Mouse (Mus musculus) cerebellum, adult 8-10 months (tissue): ENCODE data around the gene Lamb3.
A peak's percentile ranks its signal among the peaks of the same experiment; 100 is the strongest.
"Not testable (repeated sequence)": the region's sequence is repeated elsewhere in the genome, so short reads cannot be mapped to it uniquely, and the experiment has no call there.

Source experiments
- DNase-seq: peaks from one replicate; pipeline ENCODE4 v3.0.0; 2022

Lamb3 gene

DNA sequence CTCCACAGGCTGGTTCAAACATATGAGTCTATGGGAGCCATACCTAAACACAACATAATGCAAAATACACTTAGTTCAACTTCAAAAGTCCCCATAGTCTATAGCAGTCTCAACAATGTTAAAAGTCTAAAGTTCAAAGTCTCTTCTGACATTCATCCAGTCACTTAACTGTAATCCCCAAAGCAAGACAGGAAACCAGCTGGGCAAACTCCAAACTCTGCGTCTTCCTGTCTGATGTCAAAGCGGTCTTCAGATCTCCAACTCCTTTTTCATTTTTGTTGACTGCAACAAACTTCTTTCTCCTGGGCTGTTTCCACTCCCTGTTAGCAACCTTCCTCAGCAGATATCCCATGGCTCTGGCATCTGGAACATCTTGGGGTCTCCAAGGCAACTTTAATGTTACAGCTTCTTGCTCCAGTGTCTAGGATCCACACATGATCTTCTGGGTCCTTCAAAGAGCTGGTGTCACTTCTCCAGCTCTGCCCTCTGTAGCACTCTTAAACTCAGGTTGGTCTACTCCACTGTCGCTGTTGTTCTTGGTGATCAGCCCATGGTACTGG, 78.3 kb downstream of the Lamb3 start:
- not testable (repeated sequence) for DNase-seq

DNA sequence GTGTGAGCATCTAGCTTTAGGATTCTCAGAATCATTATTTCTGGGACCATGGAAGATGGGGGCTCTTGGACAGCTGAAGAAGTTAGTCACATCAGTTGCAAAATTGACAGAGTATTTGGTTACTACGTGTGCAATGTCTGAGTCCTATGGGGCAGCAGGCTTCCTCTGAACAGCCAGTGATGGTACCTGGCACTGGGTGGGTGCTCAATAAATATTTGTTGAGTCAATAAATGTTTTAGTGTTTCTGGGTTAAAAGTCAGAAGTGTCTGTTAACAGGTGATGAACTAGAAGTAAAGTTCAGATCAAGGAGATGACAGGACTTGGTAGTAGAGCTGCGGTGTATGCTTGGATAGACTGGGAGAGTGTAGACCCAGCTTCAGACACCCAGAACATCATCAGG, 80.1 kb downstream of the Lamb3 start:
- no peak for DNase-seq

DNA sequence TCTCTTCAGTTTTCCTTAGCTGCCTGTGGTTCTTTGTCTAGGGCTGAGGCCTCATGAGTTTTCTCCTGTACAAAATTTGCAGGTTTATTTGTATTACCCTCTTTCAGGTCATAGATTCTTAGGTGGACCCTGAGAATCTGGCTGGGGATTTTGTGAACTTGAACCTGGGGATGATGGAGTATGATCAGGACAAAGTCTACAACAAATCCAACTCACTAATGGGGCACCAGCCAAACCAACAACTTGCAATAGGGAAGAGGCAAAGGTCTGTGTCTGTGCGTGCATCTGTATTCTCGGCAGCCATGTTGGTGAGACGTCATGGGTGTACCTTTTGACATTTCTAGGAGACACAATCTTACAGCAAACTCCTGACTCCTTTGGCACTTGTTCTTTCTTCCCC, 81.6 kb downstream of the Lamb3 start:
- no peak for DNase-seq

DNA sequence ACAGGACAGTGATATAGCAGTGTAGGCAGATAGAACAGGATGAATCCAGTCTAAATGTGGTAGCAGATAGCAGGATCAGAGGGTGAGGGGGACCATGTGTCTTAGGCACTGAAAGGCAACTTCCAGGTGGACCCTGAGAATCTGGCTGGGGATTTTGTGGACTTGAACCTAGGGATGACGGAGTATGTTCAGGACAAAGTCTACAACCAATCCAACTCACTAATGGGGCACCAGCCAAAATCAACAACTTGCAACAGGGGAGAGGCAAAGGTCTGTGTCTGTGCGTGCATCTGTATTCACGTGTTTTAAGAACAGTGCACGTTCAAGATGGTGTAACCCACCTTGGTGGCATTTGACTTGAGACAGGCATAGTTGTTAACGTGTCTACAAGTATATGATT, 82.4 kb downstream of the Lamb3 start:
- no peak for DNase-seq

DNA sequence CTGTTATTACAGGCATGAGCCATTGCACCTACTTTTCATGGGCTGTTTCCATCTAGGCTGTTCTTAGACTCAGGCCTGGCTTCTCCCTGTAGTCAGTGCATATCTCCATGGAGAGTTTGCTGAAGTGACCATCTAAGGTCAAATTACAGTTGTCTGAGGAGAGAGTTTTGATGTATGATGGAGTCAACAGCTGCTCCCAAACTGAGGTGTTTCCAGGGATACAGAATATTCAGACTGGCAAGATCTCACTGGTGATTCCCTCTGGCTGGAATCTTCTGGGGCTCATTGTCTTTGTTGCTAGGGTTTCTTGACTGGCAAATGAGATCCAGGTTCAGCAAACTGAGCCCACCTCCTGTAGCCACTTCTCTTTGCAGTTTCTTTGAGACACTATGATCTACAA, 83.2 kb downstream of the Lamb3 start:
- DNase-seq, result no peak

DNA sequence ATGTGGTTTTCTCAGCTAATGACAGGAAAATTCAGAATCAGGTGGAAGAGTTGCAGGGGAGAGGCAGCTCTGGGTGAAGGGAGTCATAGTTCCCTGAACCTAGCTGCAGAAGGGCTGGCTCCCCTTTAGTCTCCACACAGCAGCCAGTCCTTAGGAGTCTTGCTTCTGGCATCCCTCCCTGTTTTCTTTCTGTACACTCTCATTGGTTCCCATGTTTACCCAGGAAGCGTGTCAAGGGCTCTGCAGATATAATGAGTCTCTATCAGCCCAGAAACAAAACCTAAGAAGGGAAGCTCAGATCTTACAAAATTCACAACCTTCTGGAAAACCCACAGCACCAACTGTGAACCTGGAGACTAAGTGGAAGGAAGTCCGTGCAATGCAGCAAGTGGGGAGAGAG, 85.5 kb downstream of the Lamb3 start:
- no peak for DNase-seq

DNA sequence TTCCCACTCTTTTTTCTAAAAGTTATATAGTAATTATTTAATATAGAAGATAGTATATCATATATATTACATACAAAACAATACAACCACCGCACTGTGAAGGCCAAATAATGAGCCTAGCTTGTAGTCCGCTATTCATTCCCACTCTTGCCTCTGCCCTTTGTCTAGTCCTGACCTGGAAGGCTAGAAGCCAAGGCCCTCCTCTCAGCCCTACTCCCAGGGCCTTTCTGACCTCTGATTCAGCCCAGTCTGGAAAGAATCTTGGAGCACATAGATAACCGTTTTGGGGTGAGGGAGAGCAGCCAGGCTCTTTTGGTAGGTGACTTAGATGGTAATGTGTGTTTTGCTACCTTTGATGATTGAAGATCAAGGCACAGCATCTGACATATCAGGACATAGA, 86.4 kb downstream of the Lamb3 start:
- DNase-seq, result no peak

DNA sequence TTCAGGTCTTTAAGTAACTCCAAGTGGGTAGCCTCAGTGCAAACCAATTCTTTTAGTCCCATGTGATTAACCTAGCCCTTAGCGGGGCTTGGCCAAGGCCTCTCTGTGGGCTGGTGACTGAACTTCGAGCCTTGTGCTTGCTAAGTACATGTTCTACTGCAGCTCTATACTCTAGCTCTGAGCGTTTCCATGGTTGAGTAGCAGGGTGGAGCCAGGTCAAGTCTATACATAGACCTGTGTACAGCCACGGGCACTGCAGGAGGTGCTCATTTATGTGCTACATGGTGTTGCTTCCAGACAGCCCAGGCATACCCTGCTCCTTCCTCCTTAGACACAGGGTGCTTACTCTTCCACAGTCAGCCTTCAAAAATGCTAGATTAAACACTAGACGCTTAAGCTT, 88.4 kb downstream of the Lamb3 start:
- DNase-seq, result no peak

DNA sequence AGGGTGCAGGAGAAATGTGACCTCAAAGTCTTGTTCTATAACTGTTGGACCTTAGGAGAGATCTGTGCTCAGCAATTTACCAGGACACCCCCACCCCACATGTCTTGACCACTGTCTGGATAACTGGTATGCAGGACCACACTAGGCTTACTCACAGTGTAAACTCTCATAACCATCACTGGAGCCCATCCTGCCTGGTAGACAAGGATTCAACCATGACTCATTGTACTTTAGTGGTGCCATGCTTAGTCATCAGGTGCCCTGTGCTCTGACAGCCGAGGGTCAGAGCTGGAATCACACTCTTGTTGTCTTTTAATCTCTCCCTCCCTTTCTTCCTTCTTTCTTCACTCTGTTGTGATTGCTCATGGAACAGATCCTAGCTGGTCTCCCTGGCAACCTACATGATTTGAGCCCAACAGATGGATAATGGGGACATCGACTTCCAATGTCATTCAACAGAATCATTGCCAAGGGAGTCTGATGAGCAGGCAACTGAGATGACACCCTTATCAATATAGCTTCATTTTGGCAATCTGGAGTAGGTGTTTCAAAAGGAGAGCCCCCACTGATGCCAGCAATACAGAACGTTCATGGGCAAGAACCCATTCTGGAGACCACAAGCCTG, 90.8 kb downstream of the Lamb3 start:
- DNase-seq, result no peak

DNA sequence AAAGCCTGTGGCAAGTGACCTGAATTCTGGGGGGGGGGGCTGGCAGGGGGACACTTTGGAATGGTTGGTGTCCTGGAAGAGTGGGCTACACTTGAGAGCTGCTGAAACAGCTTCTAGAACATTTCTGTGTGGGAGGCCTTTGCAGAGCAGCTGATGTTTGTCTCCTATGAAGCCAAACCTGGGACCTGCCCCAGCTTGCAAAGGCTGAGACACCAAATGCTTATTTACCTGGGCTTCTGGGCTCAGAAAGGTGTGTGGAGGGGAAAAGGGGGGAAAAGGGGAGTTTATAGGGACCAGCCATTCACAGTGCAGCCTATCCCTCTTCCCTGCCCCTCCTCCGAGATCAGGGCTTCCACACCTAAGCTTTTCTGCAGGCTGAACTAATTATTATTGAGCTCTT, 92.5 kb downstream of the Lamb3 start:
- DNase-seq, result no peak

DNA sequence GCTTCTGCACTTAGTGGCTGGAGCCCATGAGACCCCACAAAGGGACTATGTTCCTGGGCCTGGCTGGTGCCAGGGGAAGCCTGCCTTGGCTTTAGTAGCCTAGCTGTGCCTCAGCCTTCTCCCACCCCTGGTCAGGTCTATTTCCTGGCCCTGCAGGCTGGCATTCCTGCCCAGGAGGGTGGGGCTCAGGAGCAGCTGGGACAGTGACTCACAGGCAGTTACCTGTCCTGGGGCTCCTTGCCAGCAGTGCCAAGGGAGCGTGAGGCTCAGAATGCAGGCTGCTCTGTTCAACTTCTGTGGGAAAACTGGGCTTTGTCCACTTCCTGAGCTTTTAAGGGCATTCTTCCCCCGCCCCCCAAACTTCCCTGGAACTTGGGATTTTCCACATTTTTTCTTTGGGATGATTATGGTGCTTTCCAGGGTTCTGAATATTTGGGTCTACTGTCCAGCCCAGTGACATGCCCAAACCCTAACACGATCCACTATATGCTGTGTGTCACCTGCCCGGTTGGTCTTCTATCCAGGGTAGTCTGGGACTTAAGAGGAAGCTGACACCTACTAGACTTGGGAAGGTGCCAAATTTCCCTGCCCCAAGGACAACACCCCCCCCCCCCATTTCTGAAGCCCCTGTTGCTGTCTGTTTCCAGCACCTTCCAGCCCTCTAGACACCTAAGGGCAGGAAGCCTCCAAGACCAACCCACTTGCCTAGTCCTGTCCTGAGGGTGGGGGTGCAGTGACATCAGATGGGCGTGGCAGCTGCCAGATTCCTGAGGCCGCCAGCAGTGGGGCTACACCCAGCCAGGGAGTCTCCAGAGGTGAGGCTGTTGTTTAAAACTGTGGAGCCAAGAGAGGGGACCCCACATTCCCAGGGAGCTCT, 94.0 kb downstream of the Lamb3 start:
- peak; percentile 51 for DNase-seq

DNA sequence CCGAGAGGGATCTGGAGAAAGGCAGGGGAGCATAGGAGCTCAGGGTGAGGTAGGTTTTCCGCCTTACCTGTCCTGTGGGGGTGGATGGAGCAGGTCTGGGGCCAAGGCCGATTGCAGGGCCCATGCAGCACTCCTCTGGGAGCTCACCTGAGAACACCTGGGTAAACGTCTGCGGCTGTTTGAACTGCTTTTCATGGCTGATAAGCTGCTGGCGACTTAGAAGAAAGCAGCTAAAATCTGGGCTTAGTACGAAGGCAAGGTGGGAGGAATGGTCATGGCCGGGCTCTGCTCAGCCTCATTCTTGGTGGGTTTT, 94.5 kb downstream of the Lamb3 start:
- DNase-seq, result no peak

DNA sequence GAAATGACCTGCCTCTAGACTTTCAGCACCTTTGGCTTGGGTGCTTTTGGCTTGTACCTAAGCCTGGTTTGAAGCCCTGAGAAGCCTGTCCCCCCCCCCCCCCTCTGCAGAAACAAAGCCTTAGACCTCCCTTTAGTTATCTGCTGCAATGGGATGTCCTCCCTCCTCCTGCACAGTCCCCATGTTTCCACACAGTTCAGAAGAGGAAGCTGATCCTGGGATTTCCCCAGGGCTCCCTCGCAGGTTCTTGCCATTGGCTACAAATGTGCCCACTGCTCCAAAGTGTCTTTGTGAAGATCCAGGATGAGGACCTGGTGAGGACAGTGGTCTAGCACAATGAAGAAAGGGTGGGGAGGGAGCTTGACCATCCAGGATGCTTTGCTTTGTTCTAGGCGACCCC, 95.6 kb downstream of the Lamb3 start:
- no peak for DNase-seq

DNA sequence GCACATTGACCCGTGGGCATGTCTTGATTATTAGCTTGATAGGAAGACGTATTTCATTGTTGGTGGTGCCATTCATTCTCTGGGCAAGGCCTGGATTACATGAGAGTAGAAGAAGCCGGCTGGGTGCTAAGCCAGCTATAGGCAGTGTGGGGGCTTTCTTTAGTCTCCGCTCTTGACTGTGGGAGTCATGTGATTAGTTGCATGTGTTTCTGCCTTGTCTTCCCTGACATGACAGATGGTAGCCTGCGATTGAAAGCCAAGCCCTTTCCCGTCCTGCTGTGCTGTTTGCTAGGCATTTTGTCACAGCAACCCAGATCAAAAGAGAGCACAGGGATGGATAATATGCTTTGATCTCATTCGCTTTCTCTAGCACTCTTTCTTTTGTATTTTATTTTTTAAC, 97.9 kb downstream of the Lamb3 start:
- DNase-seq, result peak; percentile 68

DNA sequence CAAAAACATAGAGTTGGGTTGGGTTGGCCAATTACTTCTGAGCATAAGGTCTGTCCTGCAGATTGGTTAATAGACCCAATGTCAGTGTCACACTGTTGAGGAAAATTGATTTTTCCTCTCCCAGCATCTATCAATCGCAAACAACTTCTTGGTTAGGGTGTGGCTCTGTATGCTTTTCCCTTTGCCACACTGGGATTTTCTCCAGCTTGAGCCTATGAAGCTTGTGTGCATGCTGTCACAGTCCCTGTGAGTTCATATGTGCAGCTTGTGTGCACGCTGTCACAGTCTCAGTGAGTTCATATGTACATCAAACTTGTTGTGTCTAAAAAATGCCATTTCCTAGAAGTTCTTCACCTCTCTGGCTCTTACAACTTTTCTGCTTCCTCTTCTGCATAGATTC, 99.3 kb downstream of the Lamb3 start:
- DNase-seq, result no peak

DNA sequence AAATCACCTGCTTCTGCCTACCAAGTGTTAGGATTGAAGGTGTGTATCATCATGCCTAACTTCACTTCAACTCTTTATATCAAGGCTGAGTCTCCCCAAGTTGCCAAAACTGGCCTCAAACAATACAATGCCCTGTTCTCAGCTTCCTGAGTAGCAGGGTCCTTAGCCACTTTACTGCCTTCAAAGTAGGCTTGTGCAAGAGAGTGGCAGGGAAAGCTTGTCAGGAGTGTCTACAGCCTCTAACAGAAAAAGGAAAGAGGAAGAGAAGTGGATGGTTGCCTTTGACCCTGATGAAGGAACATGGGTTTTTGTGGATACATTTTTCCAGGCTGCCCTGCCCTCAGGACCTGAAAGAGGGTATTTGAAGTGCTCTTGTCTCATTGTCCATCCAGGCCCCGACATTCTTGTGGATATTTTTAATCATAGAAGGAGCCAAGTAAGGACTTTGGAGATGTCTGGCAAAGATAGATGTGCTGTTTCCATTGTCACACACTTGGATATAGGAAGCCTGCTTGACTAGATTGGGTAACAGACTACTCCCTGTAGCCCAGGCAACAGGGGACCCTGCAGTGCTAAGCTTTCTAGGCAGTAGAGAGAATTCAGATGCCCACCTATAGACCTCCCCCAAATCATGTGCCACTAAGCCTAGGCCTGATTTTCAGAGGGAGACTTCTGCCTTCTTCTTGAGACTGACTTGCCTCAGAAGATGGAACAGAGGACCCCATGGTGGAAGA, 102.5 kb downstream of the Lamb3 start:
- DNase-seq, result no peak

DNA sequence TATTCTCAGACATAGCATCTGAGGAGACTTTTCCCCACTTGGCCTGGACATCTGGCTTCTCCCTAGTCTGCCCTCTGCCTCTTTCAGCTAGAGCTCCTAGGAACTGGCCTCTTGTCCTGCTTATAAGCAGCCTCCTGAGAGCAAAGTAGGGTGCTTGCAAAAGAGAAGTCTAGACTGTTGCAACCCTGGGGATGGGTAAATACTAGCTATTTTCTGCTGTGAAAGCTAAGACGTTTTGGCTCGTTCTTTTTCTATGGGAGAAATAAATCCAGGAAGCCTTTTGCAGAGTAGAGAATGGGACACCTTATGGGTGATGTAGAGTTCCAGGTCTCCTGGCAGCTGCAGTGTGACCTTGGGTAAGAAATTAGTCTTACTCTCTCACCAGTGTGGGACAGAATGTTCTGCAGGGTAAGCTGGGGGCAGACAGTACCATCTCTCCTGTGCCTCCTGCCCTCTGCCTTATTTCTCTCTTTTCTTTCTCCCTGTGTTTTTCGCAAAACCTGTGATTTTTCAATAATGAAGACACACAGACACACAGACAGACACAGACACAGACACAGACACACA, 103.1 kb downstream of the Lamb3 start:
- DNase-seq, result no peak

DNA sequence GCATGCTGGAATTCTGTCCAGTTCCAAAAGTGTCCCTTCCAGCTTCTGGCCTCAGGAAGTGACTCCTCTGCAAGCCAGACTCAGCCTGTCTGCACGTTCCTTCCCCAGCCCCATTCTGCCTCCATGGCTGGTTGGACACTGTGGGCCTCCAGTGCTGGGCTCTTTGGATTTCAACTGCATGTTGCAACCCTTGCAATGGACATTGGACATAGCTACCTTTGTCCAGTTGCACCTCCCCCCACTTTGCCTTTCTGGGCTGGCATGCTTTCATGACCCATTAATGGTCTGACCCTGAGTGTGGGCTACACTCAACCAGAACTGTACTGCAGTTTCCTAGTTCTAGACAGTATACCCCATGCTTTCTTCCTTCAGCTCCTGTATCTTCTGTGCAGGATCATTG, 104.1 kb downstream of the Lamb3 start:
- DNase-seq, result no peak

DNA sequence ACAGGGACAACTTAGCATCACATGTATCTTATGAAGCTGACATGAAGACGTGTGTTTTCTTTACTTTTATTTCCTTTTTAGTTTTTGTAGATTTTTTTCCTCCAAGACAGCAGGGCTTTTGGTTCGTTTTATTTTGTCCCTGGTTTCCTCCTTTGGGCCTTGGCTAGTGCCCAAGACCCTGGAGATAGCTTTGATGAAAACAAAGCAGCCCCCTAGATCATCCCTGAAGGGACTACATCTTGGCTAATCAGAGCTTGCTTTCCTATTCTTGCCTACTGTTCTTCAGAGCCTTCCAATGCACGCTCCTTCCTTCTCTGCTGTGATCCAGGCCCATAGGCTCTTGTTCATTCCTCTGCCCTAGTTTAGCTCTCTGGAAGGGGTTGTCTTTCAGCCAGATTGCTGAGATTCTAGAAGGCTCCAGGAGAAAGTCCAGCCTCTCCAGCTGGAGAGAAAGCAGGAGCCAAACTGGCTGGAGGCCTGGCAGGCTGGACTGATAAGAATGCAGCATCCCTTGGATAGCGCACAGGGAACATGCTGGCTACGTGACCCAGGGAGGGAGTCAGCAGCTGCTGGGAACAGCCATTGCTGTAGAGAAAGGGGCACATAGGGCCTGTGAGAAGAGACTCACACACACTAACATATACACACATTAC, 108.3 kb downstream of the Lamb3 start:
- DNase-seq, result peak; percentile 86

DNA sequence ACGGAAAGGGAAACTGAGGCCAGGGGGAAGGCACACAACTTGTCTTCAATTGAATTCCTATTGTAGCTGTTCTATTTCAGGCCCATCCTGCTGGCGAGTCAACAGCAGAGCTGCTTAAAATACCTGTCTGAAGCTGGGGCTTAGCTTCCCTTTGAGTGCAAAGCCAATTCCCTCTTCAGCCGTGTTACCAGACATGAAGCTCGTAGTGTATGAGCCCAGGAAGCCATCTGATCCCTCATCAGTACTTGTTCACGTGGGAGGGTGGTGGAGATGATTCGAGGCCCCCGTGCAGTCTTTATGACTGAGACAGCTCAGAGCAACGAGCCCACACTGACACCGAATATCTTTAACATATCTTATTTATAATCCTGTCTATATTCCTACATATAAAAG, 108.9 kb downstream of the Lamb3 start:
- DNase-seq, result no peak

DNA sequence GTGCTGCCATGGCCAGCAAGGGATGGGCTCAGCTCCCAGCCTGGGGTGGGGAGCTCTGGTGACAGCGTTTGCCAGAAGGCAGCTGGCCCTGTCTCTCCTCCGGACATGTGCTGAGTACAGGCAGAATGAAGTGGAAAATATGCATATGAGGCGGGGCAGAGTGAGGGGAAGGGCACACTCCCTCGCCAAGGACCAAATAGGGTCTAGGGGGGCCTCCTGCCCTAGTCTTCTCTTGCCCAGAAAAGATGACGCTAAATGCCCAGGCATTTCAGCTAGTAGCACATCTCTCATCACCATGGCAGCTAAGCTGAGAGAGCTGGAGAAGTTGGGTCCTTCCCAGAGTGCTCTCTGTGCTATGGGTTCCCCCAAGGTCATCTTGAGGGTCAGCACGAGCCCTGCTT, 109.7 kb downstream of the Lamb3 start:
- DNase-seq, result peak; percentile 67

DNA sequence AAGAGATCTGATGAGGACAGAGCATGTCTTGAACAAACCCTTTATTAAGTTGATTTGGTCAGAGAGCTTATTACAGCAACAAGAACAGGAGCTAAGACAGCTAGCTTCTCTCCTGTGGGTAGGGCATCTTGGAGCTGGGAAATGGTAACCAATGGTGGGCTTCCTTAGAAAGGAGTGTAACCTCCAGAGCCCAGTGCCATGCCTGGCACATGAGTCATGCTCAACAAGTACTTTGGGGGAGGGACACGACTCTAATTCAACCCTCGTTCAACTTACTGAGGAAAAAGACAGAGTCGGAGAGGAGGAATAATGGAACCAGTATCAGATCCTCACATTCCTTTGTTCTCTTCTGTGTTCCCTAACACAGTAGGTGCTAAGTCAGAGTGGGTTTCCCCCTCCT, 112.2 kb downstream of the Lamb3 start:
- no peak for DNase-seq

DNA sequence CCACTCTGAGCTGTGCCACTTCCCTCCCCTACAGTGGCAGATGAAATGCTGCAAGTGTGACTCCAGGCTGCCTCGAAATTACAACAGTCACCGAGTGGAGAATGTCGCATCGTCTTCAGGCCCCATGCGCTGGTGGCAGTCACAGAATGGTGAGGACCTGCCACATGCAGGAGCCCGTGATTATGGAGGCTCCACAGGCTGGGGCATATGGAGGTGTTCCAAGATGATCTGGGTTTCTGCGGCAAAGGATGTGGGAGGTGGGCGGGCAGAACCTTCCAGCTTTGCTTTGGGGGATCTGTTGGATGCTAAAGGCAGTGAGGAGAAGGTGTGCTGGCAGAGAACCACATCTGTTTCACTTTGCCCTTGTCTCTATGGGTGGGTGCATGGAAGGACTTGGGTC, 112.9 kb downstream of the Lamb3 start:
- no peak for DNase-seq
